Mouse (Mus musculus): ENCODE results near the gene Pbrm1. TPM values are rescaled to one million over a fixed set of nuclear protein-coding genes. Genes with fewer than 3 reads are reported as not detected.

The Pbrm1 gene
- total and polyA plus RNA-seq, 3 experiments: 7.7 to 52.8 (median 49.6) TPM

GRCm38 (mm10) chr14:31168425-31168824 lies 149.5 kb downstream of the Pbrm1 start, which contains the start of gene Stab1:
TSS of gene Stab1 (minus strand) at chr14:31168641.
- DNase-seq: peak; percentile 76 to 77
- WGBS: 24% methylated on average over 10 of the region's 10 CpGs
- H3K27ac ChIP-seq: peak within 1 kb of the TSS; percentile 83
- TF ChIP-seq POLR2A (IDR thresholded peaks at IDR 0.05; ENCODE audit: insufficient read depth, low read depth, low read length): peak; percentile 86
- TF ChIP-seq CTCF (IDR thresholded peaks at IDR 0.05): no peak
- TF ChIP-seq EP300 (IDR thresholded peaks at IDR 0.05; ENCODE audit: insufficient read depth, low read depth, low read length): peak; percentile 87; the same call in 1 of the 2 replicates
- no peaks in the 10 kb centered on the region for H3K27me3 ChIP-seq (ENCODE audit: control insufficient read depth, insufficient read depth, low read length)
- no peaks in the 10 kb centered on the region for H3K79me2 ChIP-seq (replicated peaks; ENCODE audit: control insufficient read depth, insufficient read depth, low read length)
- peaks cover 3% of the 10 kb centered on the region; the same call in 1 of the 2 replicates for H3K36me3 ChIP-seq (ENCODE audit: control insufficient read depth, insufficient read depth, low read length)
- H3K4me1 ChIP-seq (ENCODE audit: control insufficient read depth, insufficient read depth, low read length): peaks cover 11% of the 10 kb centered on the region
- intact Hi-C loops (cut with DNase I): loop anchor here (2.0 kb wide), 1 partner anchor 26 kb away; no protein-coding TSS in a partner anchor
- H3K9ac ChIP-seq (ENCODE audit: low read depth, low read length): peak within 1 kb of the TSS; percentile 77
- H3K4me3 ChIP-seq: peak within 1 kb of the TSS; percentile 51

- peak in 1 of 2 experiments; percentile 24 for DNase-seq
- Histone ChIP-seq H3K4me1 (ENCODE audit: control insufficient read depth, insufficient read depth, low read length) (peaks cover 11% of the 10 kb centered on the region), H3K9ac (ENCODE audit: low read depth, low read length) (no peak overlapping the region), H3K79me2 (replicated peaks; ENCODE audit: control insufficient read depth, insufficient read depth, low read length) (no peaks in the 10 kb centered on the region), H3K27ac (no peak overlapping the region; the same call in 1 of the 2 replicates), H3K27me3 (ENCODE audit: control insufficient read depth, insufficient read depth, low read length) (no peaks in the 10 kb centered on the region), H3K4me3 (no peak overlapping the region), H3K36me3 (ENCODE audit: control insufficient read depth, insufficient read depth, low read length) (peaks cover 3% of the 10 kb centered on the region; the same call in 1 of the 2 replicates)
- intact Hi-C loops (cut with DNase I): loop anchor here (2.0 kb wide), 1 partner anchor 25 kb away; no protein-coding TSS in a partner anchor
- TF ChIP-seq CTCF (IDR thresholded peaks at IDR 0.05): no peak
- no peak for TF ChIP-seq POLR2A (IDR thresholded peaks at IDR 0.05; ENCODE audit: insufficient read depth, low read depth, low read length)
- no peak for TF ChIP-seq EP300 (IDR thresholded peaks at IDR 0.05; ENCODE audit: insufficient read depth, low read depth, low read length)
- WGBS: 64% methylated on average over 6 of the region's 6 CpGs
These were observed 150.6 kb downstream of the Pbrm1 start for GRCm38 (mm10) chr14:31169508-31169907.

DNA sequence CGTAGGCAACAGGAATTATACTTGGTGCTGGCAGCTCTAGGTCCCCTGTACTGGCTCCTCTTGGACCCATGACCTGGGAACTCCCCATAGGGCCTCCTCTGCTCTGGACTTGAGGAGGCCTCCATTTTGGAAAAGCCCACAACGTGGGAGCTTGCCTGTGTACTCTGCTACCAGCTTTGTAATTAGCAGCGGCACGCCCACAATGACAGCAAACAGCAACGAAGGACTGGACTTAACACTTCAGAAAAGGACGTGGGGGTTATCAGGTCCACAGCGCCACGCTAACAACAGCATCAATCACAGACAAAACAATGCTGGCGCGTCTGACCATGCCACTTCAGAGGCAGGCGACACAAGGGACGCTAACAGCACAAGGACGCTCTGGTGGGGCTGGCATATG lies 152.0 kb downstream of the Pbrm1 start:
- Histone ChIP-seq H3K4me3 (no peak overlapping the region), H3K27ac (no peak overlapping the region), H3K9ac (ENCODE audit: low read depth, low read length) (no peak overlapping the region), H3K79me2 (replicated peaks; ENCODE audit: control insufficient read depth, insufficient read depth, low read length) (no peaks in the 10 kb centered on the region), H3K4me1 (ENCODE audit: control insufficient read depth, insufficient read depth, low read length) (peaks cover 6% of the 10 kb centered on the region), H3K36me3 (ENCODE audit: control insufficient read depth, insufficient read depth, low read length) (peaks cover 3% of the 10 kb centered on the region; the same call in 1 of the 2 replicates), H3K27me3 (ENCODE audit: control insufficient read depth, insufficient read depth, low read length) (no peaks in the 10 kb centered on the region)
- TF ChIP-seq EP300 (IDR thresholded peaks at IDR 0.05; ENCODE audit: insufficient read depth, low read depth, low read length): no peak
- TF ChIP-seq POLR2A (IDR thresholded peaks at IDR 0.05; ENCODE audit: insufficient read depth, low read depth, low read length): no peak
- TF ChIP-seq CTCF (IDR thresholded peaks at IDR 0.05): no peak
- no peak for DNase-seq
- 69% methylated on average over 13 of the region's 13 CpGs for WGBS
- intact Hi-C loops (cut with DNase I): no loop called here

Other genes with a start within 250 kb of the Pbrm1 start
- 1 to 10 TPM; 7.3 to 9.4 TPM for gene Tmem110, start 193.5 kb upstream of the Pbrm1 start, total RNA-seq (2021)
- gene Tmem110, start 193.5 kb upstream of the Pbrm1 start, polyA plus RNA-seq (2012; rRNA removed): 13.1 and 14.3 TPM in 2 replicates
- 10 to 100 TPM; 14.4 to 15.9 TPM for gene Mustn1, start 139.9 kb upstream of the Pbrm1 start, total RNA-seq (2021)
- gene Mustn1, start 139.9 kb upstream of the Pbrm1 start, polyA plus RNA-seq (2012; rRNA removed): 13.6 and 17.7 TPM in 2 replicates
- 1 to 10 TPM; 7.1 to 7.3 TPM for gene Itih4, start 132.7 kb upstream of the Pbrm1 start, total RNA-seq (2021)
- 4.7 and 7.0 TPM in 2 replicates for gene Itih4, start 132.7 kb upstream of the Pbrm1 start, polyA plus RNA-seq (2012; rRNA removed)
- gene Itih3, start 95.4 kb upstream of the Pbrm1 start, total RNA-seq (2021): under 1 TPM; 0.82 to 0.86 TPM
- gene Itih3, start 95.4 kb upstream of the Pbrm1 start, polyA plus RNA-seq (2012; rRNA removed): 0.25 and 0.44 TPM in 2 replicates
- gene Itih1, start 75.8 kb upstream of the Pbrm1 start, total RNA-seq (2021): not detected
- 0.04 and 0.09 TPM in 2 replicates for gene Itih1, start 75.8 kb upstream of the Pbrm1 start, polyA plus RNA-seq (2012; rRNA removed)
- 1 to 10 TPM; 4.0 to 5.6 TPM for gene Nek4, start 67.8 kb upstream of the Pbrm1 start, total RNA-seq (2021)
- 1.7 and 3.2 TPM in 2 replicates for gene Nek4, start 67.8 kb upstream of the Pbrm1 start, polyA plus RNA-seq (2012; rRNA removed)
- gene Glt8d1, start 17.7 kb upstream of the Pbrm1 start, total RNA-seq (2021): 10 to 100 TPM; 24.6 to 25.1 TPM
- gene Glt8d1, start 17.7 kb upstream of the Pbrm1 start, polyA plus RNA-seq (2012; rRNA removed): 18.4 and 30.1 TPM in 2 replicates
- 100 to 1,000 TPM; 123 to 137 TPM for gene Spcs1, start 17.5 kb upstream of the Pbrm1 start, total RNA-seq (2021)
- gene Spcs1, start 17.5 kb upstream of the Pbrm1 start, polyA plus RNA-seq (2012; rRNA removed): 145 and 289 TPM in 2 replicates
- gene Gnl3, start within 50 bp of the Pbrm1 start, total RNA-seq (2021): 10 to 100 TPM; 26.2 to 27.6 TPM
- gene Gnl3, start within 50 bp of the Pbrm1 start, polyA plus RNA-seq (2012; rRNA removed): 8.1 and 19.2 TPM in 2 replicates
- gene Smim4, start 109.8 kb downstream of the Pbrm1 start, total RNA-seq (2021): 10 to 100 TPM; 61.1 to 81.3 TPM
- 57.5 and 81.7 TPM in 2 replicates for gene Smim4, start 109.8 kb downstream of the Pbrm1 start, polyA plus RNA-seq (2012; rRNA removed)
- 10 to 100 TPM; 18.7 to 21.8 TPM for gene Nt5dc2, start 111.9 kb downstream of the Pbrm1 start, total RNA-seq (2021)
- 52.5 and 82.7 TPM in 2 replicates for gene Nt5dc2, start 111.9 kb downstream of the Pbrm1 start, polyA plus RNA-seq (2012; rRNA removed)
- gene Stab1, start 149.5 kb downstream of the Pbrm1 start, total RNA-seq (2021): 10 to 100 TPM; 64.2 to 65.0 TPM
- 77.0 and 90.8 TPM in 2 replicates for gene Stab1, start 149.5 kb downstream of the Pbrm1 start, polyA plus RNA-seq (2012; rRNA removed)
- 1,000 to 10,000 TPM; 5,084 to 5,508 TPM for gene Tnnc1, start 189.2 kb downstream of the Pbrm1 start, total RNA-seq (2021)
- 4,851 and 5,939 TPM in 2 replicates for gene Tnnc1, start 189.2 kb downstream of the Pbrm1 start, polyA plus RNA-seq (2012; rRNA removed)
- 100 to 1,000 TPM; 123 to 129 TPM for gene Nisch, start 197.8 kb downstream of the Pbrm1 start, total RNA-seq (2021)
- 187 and 223 TPM in 2 replicates for gene Nisch, start 197.8 kb downstream of the Pbrm1 start, polyA plus RNA-seq (2012; rRNA removed)
- 10 to 100 TPM; 15.0 to 15.1 TPM for gene Sema3g, start 198.7 kb downstream of the Pbrm1 start, total RNA-seq (2021)
- 6.1 and 8.0 TPM in 2 replicates for gene Sema3g, start 198.7 kb downstream of the Pbrm1 start, polyA plus RNA-seq (2012; rRNA removed)
- 1 to 10 TPM; 2.9 to 3.6 TPM for gene Phf7, start 232.2 kb downstream of the Pbrm1 start, total RNA-seq (2021)
- gene Phf7, start 232.2 kb downstream of the Pbrm1 start, polyA plus RNA-seq (2012; rRNA removed): 3.1 and 5.7 TPM in 2 replicates
- gene Bap1, start 232.3 kb downstream of the Pbrm1 start, total RNA-seq (2021): 10 to 100 TPM; 39.6 to 49.1 TPM
- 43.6 and 55.2 TPM in 2 replicates for gene Bap1, start 232.3 kb downstream of the Pbrm1 start, polyA plus RNA-seq (2012; rRNA removed)

Data from heart, adult 2 months (tissue).